Mouse (Mus musculus): Measurements from ENCODE around the gene Cpsf4l. TPM values are rescaled to one million over a fixed set of nuclear protein-coding genes. Genes with fewer than 3 reads are reported as not detected.
"Not testable (repeated sequence)": the region's sequence is repeated elsewhere in the genome, so short reads cannot be mapped to it uniquely, and the experiment has no call there.

Cpsf4l gene
- polyA plus RNA-seq, 1 experiment from 2014 or later: 0.20 TPM

DNA sequence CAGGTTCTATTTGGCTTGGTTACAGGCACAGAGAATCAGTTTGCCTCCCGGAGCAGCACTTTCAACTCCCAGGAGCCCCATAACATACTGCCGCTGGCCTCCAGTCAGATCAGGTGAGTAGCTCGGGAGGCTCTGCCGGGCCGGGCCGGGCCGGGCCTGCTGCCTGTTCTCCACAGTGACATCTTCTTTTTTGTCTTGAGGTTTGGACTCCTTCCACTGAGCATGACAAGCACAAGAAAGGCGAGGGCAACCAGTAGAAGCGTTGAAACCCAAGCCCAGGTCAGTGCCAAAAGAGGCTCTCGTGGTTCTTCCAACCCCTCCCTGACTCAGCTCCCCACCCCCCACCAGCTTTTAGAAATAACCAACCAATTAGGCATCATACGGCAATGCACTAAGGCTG, 48.9 kb downstream of the Cpsf4l start:
- H3K9ac ChIP-seq: no peak overlapping the region
- H3K9me3 ChIP-seq (replicated peaks): no peaks in the 10 kb centered on the region
- H3K27me3 ChIP-seq (replicated peaks): no peaks in the 10 kb centered on the region
- ATAC-seq: no peak
- WGBS (ENCODE audit: insufficient replicate concordance): 92% methylated on average over 11 of the region's 11 CpGs
- H3K4me1 ChIP-seq: peaks cover 4% of the 10 kb centered on the region; the same call in 1 of the 2 replicates
- no peak overlapping the region for H3K4me3 ChIP-seq
- H3K27ac ChIP-seq: no peak overlapping the region
- peaks cover 98% of the 10 kb centered on the region for H3K36me3 ChIP-seq
- no peak overlapping the region for H3K4me2 ChIP-seq

- not testable (repeated sequence) for H3K4me1 ChIP-seq; H3K4me3 ChIP-seq; H3K9ac ChIP-seq; ATAC-seq; H3K4me2 ChIP-seq; H3K9me3 ChIP-seq (replicated peaks); H3K27me3 ChIP-seq (replicated peaks); H3K27ac ChIP-seq
- 84% methylated on average over 3 of the region's 3 CpGs for WGBS (ENCODE audit: insufficient replicate concordance)
- H3K36me3 ChIP-seq: peaks cover 100% of the 10 kb centered on the region
Observed at GRCm38 (mm10) chr11:113660213-113660612, 49.6 kb downstream of the Cpsf4l start.

GRCm38 (mm10) chr11:113658763-113659162, 51.1 kb downstream of the Cpsf4l start:
- no peak overlapping the region for H3K4me2 ChIP-seq
- H3K4me3 ChIP-seq: no peak overlapping the region
- H3K27me3 ChIP-seq (replicated peaks): no peaks in the 10 kb centered on the region
- no peak overlapping the region for H3K27ac ChIP-seq
- no peak for ATAC-seq
- H3K9ac ChIP-seq: no peak overlapping the region
- H3K4me1 ChIP-seq: no peaks in the 10 kb centered on the region
- H3K9me3 ChIP-seq (replicated peaks): no peaks in the 10 kb centered on the region
- H3K36me3 ChIP-seq: peaks cover 100% of the 10 kb centered on the region
- WGBS (ENCODE audit: insufficient replicate concordance): 86% methylated on average over 4 of the region's 4 CpGs

DNA sequence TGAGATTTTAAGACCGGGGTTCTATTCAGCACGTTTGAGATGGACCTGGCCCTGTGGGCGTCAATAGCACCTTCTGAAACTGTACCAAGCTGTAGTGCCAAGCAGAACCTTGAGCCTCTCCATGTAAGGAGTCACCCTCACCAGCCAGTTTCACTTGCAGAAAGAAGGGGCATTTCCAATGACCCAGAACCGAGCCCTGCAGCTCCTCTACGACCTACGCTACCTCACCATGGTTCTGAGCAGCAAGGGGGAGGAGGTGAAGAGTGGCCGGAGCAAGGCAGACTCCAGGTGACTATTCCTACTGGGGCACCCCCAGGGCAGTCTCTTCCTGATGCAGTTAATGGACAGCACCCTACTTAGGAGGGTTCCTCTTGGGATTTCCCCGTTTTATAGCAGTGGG, 51.5 kb downstream of the Cpsf4l start:
- 86% methylated on average over 8 of the region's 8 CpGs for WGBS (ENCODE audit: insufficient replicate concordance)
- Histone ChIP-seq H3K4me1 (no peaks in the 10 kb centered on the region), H3K9ac (no peak overlapping the region), H3K27ac (no peak overlapping the region), H3K36me3 (peaks cover 100% of the 10 kb centered on the region), H3K4me3 (no peak overlapping the region), H3K27me3 (replicated peaks) (no peaks in the 10 kb centered on the region), H3K9me3 (replicated peaks) (no peaks in the 10 kb centered on the region), H3K4me2 (no peak overlapping the region)
- no peak for ATAC-seq

DNA sequence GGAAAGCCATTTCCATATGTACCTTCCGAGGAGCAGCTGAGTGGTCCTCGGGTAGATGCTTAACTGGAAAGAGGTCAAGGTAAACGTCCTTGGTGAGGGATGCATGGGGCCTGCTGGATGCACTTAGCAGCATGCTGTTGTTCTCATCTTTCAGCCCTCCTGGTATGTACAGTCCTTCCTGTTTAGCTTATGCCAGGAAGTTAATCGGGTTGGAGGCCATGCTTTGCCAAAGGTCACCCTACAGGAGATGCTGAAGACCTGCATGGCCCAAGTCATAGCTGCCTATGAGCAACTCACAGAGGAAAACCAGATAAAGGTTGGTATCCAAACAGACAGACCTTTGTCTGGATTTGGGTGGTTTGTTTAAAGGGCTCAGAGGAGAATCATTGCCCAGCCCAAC, 52.6 kb downstream of the Cpsf4l start:
- no peaks in the 10 kb centered on the region for H3K4me1 ChIP-seq
- H3K9me3 ChIP-seq (replicated peaks): no peaks in the 10 kb centered on the region
- no peak overlapping the region for H3K4me3 ChIP-seq
- 75% methylated on average over 4 of the region's 4 CpGs for WGBS (ENCODE audit: insufficient replicate concordance)
- H3K36me3 ChIP-seq: peaks cover 100% of the 10 kb centered on the region
- H3K27me3 ChIP-seq (replicated peaks): no peaks in the 10 kb centered on the region
- no peak overlapping the region for H3K27ac ChIP-seq
- H3K9ac ChIP-seq: no peak overlapping the region
- ATAC-seq: no peak
- no peak overlapping the region for H3K4me2 ChIP-seq

GRCm38 (mm10) chr11:113656511-113656932, 53.3 kb downstream of the Cpsf4l start:
- Histone ChIP-seq H3K4me3 (no peak overlapping the region), H3K9me3 (replicated peaks) (no peaks in the 10 kb centered on the region), H3K36me3 (peaks cover 100% of the 10 kb centered on the region), H3K4me1 (peaks cover 4% of the 10 kb centered on the region), H3K9ac (no peak overlapping the region), H3K27me3 (replicated peaks) (no peaks in the 10 kb centered on the region), H3K4me2 (no peak overlapping the region), H3K27ac (no peak overlapping the region)
- WGBS (ENCODE audit: insufficient replicate concordance): 86% methylated on average over 8 of the region's 8 CpGs
- no peak for ATAC-seq

DNA sequence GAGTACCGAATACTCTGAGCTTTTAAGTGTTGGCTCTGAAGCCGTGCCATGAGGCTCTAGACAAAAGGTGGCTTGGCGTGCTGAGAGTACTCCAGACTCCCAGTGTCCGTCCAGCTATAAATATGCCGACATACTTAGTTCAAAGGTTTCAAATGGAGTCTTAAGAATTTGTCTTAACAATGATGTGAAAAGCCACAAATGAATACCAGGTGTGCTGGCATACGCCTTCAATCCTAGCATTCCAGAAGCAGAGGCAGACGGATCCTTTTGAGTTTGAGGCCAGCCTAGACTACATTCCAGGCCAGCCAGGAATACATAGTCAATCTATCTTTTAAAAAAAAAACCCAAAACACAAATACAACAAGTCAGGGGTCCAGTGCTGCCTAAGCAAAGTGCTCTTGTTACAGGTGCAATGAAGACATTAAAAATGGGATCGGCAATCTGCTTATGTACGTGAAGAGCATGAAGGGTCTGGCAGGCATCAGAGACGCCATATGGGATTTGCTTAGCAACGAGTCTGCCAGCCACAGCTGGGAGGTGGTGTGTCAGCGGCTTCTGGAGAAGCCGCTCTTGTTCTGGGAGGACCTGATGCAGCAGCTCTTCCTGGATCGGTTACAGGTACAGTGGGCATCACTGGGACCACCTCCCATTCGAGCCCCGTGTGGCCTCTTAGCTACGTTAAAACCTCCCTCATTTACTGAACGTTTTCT, 55.1 kb downstream of the Cpsf4l start:
- Histone ChIP-seq H3K4me1 (peaks cover 20% of the 10 kb centered on the region), H3K4me3 (no peak overlapping the region)
- no peak for ATAC-seq

DNA sequence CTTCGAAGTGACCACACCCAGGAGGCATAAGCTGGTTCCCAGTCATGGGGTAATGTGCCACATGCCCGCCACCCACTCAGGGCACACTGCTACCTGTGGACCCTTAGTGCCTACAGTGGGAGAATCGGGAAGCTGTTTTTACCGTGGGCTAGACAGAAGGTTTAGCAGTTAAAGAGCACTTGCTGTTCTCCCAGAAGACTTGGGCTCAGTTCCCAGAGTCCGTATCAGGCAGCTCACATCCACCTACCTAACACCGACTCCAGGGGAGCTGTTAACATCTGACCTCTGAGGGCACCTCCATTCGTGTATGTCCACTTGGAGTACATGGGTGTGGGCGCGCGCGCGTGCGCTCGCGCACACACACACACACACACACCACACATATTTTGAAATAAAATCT, 55.7 kb downstream of the Cpsf4l start:
- Histone ChIP-seq H3K9ac (no peak overlapping the region), H3K27ac (no peak overlapping the region), H3K4me2 (no peak overlapping the region), H3K4me3 (no peak overlapping the region), H3K9me3 (replicated peaks) (no peaks in the 10 kb centered on the region), H3K4me1 (peaks cover 21% of the 10 kb centered on the region), H3K27me3 (replicated peaks) (no peaks in the 10 kb centered on the region), H3K36me3 (peaks cover 77% of the 10 kb centered on the region)
- no peak for ATAC-seq
- WGBS (ENCODE audit: insufficient replicate concordance): 94% methylated on average over 15 of the region's 15 CpGs

More for the DNA sequence above, 55.1 kb downstream of the Cpsf4l start:
- 84% methylated on average over 18 of the region's 18 CpGs for WGBS (ENCODE audit: insufficient replicate concordance)
- Histone ChIP-seq H3K4me2 (no peak overlapping the region), H3K9me3 (replicated peaks) (no peaks in the 10 kb centered on the region), H3K9ac (no peak overlapping the region), H3K27ac (no peak overlapping the region), H3K36me3 (peaks cover 83% of the 10 kb centered on the region), H3K27me3 (replicated peaks) (no peaks in the 10 kb centered on the region)

- H3K9me3 ChIP-seq (replicated peaks): no peaks in the 10 kb centered on the region
- peaks cover 6% of the 10 kb centered on the region for H3K27me3 ChIP-seq (replicated peaks)
- ATAC-seq: no peak
- no peak overlapping the region for H3K9ac ChIP-seq
- no peak overlapping the region for H3K4me3 ChIP-seq
- 93% methylated on average over 6 of the region's 6 CpGs for WGBS (ENCODE audit: insufficient replicate concordance)
- H3K4me2 ChIP-seq: no peak overlapping the region
- H3K27ac ChIP-seq: no peak overlapping the region; the same call in 1 of the 2 replicates
- peaks cover 61% of the 10 kb centered on the region for H3K36me3 ChIP-seq
- peaks cover 33% of the 10 kb centered on the region for H3K4me1 ChIP-seq
Observed at GRCm38 (mm10) chr11:113652516-113652915, 57.3 kb downstream of the Cpsf4l start.

DNA sequence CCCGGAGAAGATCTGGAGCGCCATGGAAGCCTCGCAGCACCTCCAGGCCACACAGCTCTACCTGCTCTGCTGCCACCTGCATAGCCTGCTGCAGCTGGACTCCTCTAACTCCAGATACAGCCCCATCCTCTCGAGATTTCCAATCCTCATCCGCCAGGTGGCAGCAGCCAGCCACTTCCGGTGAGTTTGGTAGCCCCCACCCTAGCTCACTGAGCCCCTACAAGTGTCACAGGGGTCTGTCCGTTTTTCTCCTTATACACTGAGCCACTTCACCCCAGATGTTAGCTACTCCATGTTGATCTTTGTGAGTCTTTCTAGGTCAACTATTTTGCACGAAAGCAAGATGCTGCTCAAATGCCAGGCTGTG, 57.9 kb downstream of the Cpsf4l start:
- no peak overlapping the region for H3K9ac ChIP-seq
- peaks cover 11% of the 10 kb centered on the region for H3K27me3 ChIP-seq (replicated peaks)
- H3K27ac ChIP-seq: peak overlapping the region; percentile 83
- H3K36me3 ChIP-seq: peaks cover 55% of the 10 kb centered on the region
- no peaks in the 10 kb centered on the region for H3K9me3 ChIP-seq (replicated peaks)
- peaks cover 33% of the 10 kb centered on the region for H3K4me1 ChIP-seq
- H3K4me2 ChIP-seq: peak overlapping the region; percentile 89; the same call in 1 of the 2 replicates
- 55% methylated on average over 8 of the region's 8 CpGs for WGBS (ENCODE audit: insufficient replicate concordance)
- peak overlapping the region; percentile 8 for H3K4me3 ChIP-seq
- no peak for ATAC-seq

DNA sequence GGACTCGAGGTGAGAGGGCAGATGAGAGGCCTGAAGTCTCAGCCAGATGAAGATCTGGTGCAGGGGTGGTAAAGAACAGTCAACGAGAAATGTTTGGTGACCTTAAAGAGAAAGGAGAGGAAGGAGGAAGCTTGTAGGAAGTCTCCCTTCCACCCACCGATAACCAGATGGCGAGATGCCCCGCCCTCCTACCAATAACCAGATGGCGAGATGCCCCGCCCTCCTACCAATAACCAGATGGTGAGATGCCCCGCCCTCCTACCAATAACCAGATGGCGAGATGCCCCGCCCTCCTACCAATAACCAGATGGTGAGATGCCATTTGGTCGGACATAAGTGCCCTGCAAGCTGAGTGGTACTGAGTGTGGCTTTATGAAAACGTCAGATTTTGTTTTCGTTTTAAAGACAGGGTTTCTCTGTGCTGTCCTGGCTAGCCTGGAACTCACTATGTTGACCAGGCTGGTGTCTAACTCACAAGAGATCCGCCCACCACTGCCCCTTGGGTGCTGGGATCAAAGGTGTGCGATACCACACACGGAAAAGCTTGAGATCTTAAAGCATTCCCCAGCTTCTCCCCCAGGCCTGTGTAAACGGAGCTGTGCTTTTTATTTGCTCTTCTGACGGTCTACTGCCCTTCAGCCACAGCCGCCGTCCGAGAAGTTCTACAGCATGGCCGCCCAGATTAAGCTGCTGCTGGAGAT, 58.5 kb downstream of the Cpsf4l start:
- ATAC-seq: peak; percentile 45; the same call in 1 of the 2 replicates
- WGBS (ENCODE audit: insufficient replicate concordance): 56% methylated on average over 22 of the region's 22 CpGs
- H3K9ac ChIP-seq: 0 out of 2 replicates have a peak overlapping the region, but pooled peaks have one; percentile 94
- H3K27me3 ChIP-seq (replicated peaks): peaks cover 11% of the 10 kb centered on the region
- peak overlapping the region; percentile 90 for H3K27ac ChIP-seq
- H3K4me1 ChIP-seq: peaks cover 33% of the 10 kb centered on the region
- peaks cover 50% of the 10 kb centered on the region for H3K36me3 ChIP-seq
- no peaks in the 10 kb centered on the region for H3K9me3 ChIP-seq (replicated peaks)
- H3K4me3 ChIP-seq: peak overlapping the region; percentile 95
- H3K4me2 ChIP-seq: peak overlapping the region; percentile 89

All from liver, embryonic 12.5 days (tissue).